Mouse (Mus musculus) kidney, adult 9 months (tissue): ENCODE data around the gene Ap1m1.

Experiments used
- DNase-seq: peaks from one replicate; pipeline ENCODE4 v3.0.0; 2022

The Ap1m1 gene

GRCm38 (mm10) chr8:72239499-72240402 lies at the start of gene Ap1m1:
TSS of gene Ap1m1 (plus strand) at chr8:72240018.
- DNase-seq = peak; percentile 98

- no peak for DNase-seq
Observed at GRCm38 (mm10) chr8:72190215-72190539, 49.6 kb upstream of the Ap1m1 start.

- DNase-seq = no peak
Observed at GRCm38 (mm10) chr8:72192065-72192464, 47.8 kb upstream of the Ap1m1 start.

- no peak for DNase-seq
Observed at GRCm38 (mm10) chr8:72197997-72198396, 41.8 kb upstream of the Ap1m1 start.

GRCm38 (mm10) chr8:72208582-72208981 lies 31.2 kb upstream of the Ap1m1 start:
- DNase-seq = no peak

- DNase-seq = peak; percentile 15
Observed at GRCm38 (mm10) chr8:72210222-72210621, 29.6 kb upstream of the Ap1m1 start.

GRCm38 (mm10) chr8:72210710-72211109 lies 29.1 kb upstream of the Ap1m1 start:
- no peak for DNase-seq

- no peak for DNase-seq
Observed at GRCm38 (mm10) chr8:72211846-72212245, 28.0 kb upstream of the Ap1m1 start.

- no peak for DNase-seq
Observed at GRCm38 (mm10) chr8:72212751-72213150, 27.1 kb upstream of the Ap1m1 start, which contains the start of gene Cib3. TSS of gene Cib3 (minus strand) at chr8:72212837.

- no peak for DNase-seq
Observed at GRCm38 (mm10) chr8:72213536-72213935, 26.3 kb upstream of the Ap1m1 start, which contains the start of gene Gm11034. TSS of gene Gm11034 (minus strand) at chr8:72213636.

- peak; percentile 71 for DNase-seq
Observed at GRCm38 (mm10) chr8:72215060-72215459, 24.8 kb upstream of the Ap1m1 start.

GRCm38 (mm10) chr8:72215871-72216270 lies 23.9 kb upstream of the Ap1m1 start:
- DNase-seq = no peak

- DNase-seq = no peak
Observed at GRCm38 (mm10) chr8:72218781-72219540, 20.9 kb upstream of the Ap1m1 start.

- peak; percentile 95 for DNase-seq
Observed at GRCm38 (mm10) chr8:72219541-72220363, 20.1 kb upstream of the Ap1m1 start, which contains the start of gene Fam32a. TSS of gene Fam32a (plus strand) at chr8:72219730.

- no peak for DNase-seq
Observed at GRCm38 (mm10) chr8:72220758-72221157, 19.1 kb upstream of the Ap1m1 start.

- no peak for DNase-seq
Observed at GRCm38 (mm10) chr8:72222656-72223055, 17.2 kb upstream of the Ap1m1 start.

GRCm38 (mm10) chr8:72240403-72240763 lies 565 bp downstream of the Ap1m1 start:
- no peak for DNase-seq

GRCm38 (mm10) chr8:72240951-72241350 lies 1.1 kb downstream of the Ap1m1 start:
- no peak for DNase-seq

GRCm38 (mm10) chr8:72242226-72242625 lies 2.4 kb downstream of the Ap1m1 start:
- DNase-seq = no peak

- no peak for DNase-seq
Observed at GRCm38 (mm10) chr8:72244610-72245009, 4.8 kb downstream of the Ap1m1 start.

GRCm38 (mm10) chr8:72257171-72257901 lies 17.5 kb downstream of the Ap1m1 start:
- no peak for DNase-seq

GRCm38 (mm10) chr8:72257902-72258238 lies 18.1 kb downstream of the Ap1m1 start:
- DNase-seq = no peak
